Mouse (Mus musculus) stomach, postnatal 0 days (tissue): Measurements from ENCODE around the gene Calcb. TPM values are rescaled to one million over a fixed set of nuclear protein-coding genes. Genes with fewer than 3 reads are reported as not detected.
"Not testable (repeated sequence)": the region's sequence is repeated elsewhere in the genome, so short reads cannot be mapped to it uniquely, and the experiment has no call there.

Experiments used
- ATAC-seq: fragments of 200-750 bp; cut with Nextera tagmentation; 2 replicates; pipeline ENCODE4 v1.8.0; 2017; ENCODE audit not compliant: low FRiP score, low TSS enrichment
- DNase-seq: peaks from one replicate; pipeline ENCODE4 v3.0.0-alpha.2; 2016; ENCODE audit warnings: low spot score
- H3K27ac ChIP-seq: fragments of 300-500 bp; sonication (generic); replicated peaks from 2 replicates; pipeline ENCODE4 v1.5.1; 2014; ENCODE audit warnings: mild to moderate bottlenecking, control low read depth
- H3K27me3 ChIP-seq: fragments of 300-500 bp; sonication (generic); 2 replicates; pipeline ENCODE4 v1.6.1; 2014; ENCODE audit warnings: low read length; ENCODE audit not compliant: control insufficient read depth, insufficient read depth
- H3K36me3 ChIP-seq: fragments of 300-500 bp; sonication (generic); 2 replicates; pipeline ENCODE4 v1.6.1; 2014; ENCODE audit warnings: low read length, mixed read lengths; ENCODE audit not compliant: control insufficient read depth, insufficient read depth
- H3K4me1 ChIP-seq: fragments of 300-500 bp; sonication (generic); replicated peaks from 2 replicates; pipeline ENCODE4 v1.6.1; 2014; ENCODE audit warnings: antibody characterized with exemption; ENCODE audit not compliant: control insufficient read depth, insufficient read depth
- H3K4me2 ChIP-seq: fragments of 300-500 bp; sonication (generic); replicated peaks from 2 replicates; pipeline ENCODE4 v1.6.1; 2014; ENCODE audit warnings: low read depth, mild to moderate bottlenecking, control low read depth, moderate library complexity
- H3K4me3 ChIP-seq: fragments of 300-500 bp; sonication (generic); 2 replicates; pipeline ENCODE4 v1.5.1; 2014; ENCODE audit warnings: low read depth, low read length, control low read depth
- H3K9ac ChIP-seq: fragments of 300-500 bp; sonication (generic); 2 replicates; pipeline ENCODE4 v1.6.1; 2014; ENCODE audit warnings: mild to moderate bottlenecking, low read length, control low read depth, mixed read lengths
- H3K9me3 ChIP-seq: fragments of 300-500 bp; sonication (generic); 2 replicates; pipeline ENCODE4 v1.6.1; 2016; ENCODE audit warnings: low read length; ENCODE audit not compliant: control insufficient read depth
- CTCF ChIP-seq: IDR thresholded peaks from 2 replicates; pipeline ENCODE4 v1.5.1; 2016; ENCODE audit warnings: antibody characterized with exemption, low read depth, mild to moderate bottlenecking, moderate library complexity
- EP300 ChIP-seq: optimal IDR thresholded peaks from 2 replicates; pipeline ENCODE3; 2016; ENCODE audit warnings: antibody characterized with exemption
- WGBS: fragments of 180-500 bp; shearing (Covaris S2); extraction: QIAGEN DNeasy Blood & Tissue Kit; methylation state at CpG from one replicate; pipeline ENCODE4 v1.1.7; 2014; 5-methylcytosine and 5-hydroxymethylcytosine counted together
- polyA plus RNA-seq: library from polyadenylated mRNA; unstranded; fragments of >200 nt; fragmentation: Nextera tagmentation; extraction: Ambion mirVana; gene quantifications from 2 replicates; pipeline ENCODE4 v1.2.1, GENCODE M21; 2015

The Calcb gene
- polyA plus RNA-seq, 1 experiment from 2014 or later: 3.7 TPM

DNA sequence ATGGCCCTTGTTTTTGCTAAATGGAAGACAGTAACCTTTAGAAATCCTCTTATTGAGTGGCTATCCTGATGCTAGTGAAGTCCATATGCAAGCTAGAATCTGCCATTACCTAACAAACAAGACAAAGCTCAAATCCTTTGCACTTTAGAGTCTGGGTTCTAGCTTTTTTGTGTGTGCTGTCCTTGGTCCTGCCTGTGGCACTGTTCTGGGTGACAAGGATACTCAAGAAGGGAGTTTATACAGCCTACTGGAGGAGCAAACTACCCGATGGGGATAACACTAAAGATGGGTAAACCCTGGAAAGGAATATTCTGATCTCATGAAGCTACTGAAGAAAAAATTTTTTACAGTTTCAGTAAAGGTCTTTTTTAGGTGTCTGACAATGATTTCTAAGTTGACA, 11.0 kb upstream of the Calcb start:
- no peak for ATAC-seq
- TF ChIP-seq EP300: no peak

GRCm38 (mm10) chr7:114710419-114710818, 8.0 kb upstream of the Calcb start:
- ATAC-seq: no peak
- 43% methylated on average over 2 of the region's 2 CpGs for WGBS

More for the DNA sequence above, 11.0 kb upstream of the Calcb start:
- no peaks in the 10 kb centered on the region for H3K9me3 ChIP-seq
- H3K36me3 ChIP-seq: no peaks in the 10 kb centered on the region
- no peak overlapping the region for H3K4me2 ChIP-seq
- H3K4me3 ChIP-seq: no peak overlapping the region
- DNase-seq: no peak
- no peaks in the 10 kb centered on the region for H3K4me1 ChIP-seq
- WGBS: 79% methylated on average over 1 of the region's 1 CpGs
- no peak overlapping the region for H3K27ac ChIP-seq
- no peak overlapping the region for H3K9ac ChIP-seq
- no peaks in the 10 kb centered on the region for H3K27me3 ChIP-seq

DNA sequence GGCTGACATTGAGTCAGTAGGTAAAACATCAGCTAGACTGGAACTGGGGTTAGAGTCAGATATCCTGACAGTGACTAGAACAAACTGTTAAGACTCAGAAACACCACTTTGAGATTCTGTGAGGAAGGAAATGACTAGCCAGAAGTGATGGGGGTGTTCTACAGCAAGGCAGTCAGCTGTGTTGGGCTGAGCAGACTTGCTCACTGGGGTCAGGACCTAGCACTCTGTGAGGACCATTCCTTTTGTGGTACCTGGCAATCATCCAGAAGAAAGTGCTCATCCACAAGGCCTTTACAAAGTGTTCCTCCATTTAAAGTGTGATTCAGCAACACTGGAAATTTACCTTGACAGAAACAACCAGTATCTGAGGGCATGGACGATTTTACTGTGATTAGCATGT, 5.9 kb upstream of the Calcb start:
- Histone ChIP-seq H3K4me2 (no peak overlapping the region), H3K36me3 (no peaks in the 10 kb centered on the region), H3K9ac (no peak overlapping the region), H3K4me3 (no peak overlapping the region), H3K27me3 (0 out of 2 replicates have a peak, but pooled peaks cover under 1% of the 10 kb centered on the region), H3K9me3 (no peaks in the 10 kb centered on the region), H3K27ac (no peak overlapping the region), H3K4me1 (no peaks in the 10 kb centered on the region)
- 48% methylated on average over 1 of the region's 1 CpGs for WGBS
- DNase-seq (no peak), ATAC-seq (no peak)
- no peak for TF ChIP-seq CTCF
- no peak for TF ChIP-seq EP300

More at GRCm38 (mm10) chr7:114710419-114710818, 8.0 kb upstream of the Calcb start:
- Histone ChIP-seq H3K27ac (no peak overlapping the region), H3K4me2 (no peak overlapping the region), H3K36me3 (no peaks in the 10 kb centered on the region), H3K27me3 (no peaks in the 10 kb centered on the region), H3K4me1 (no peaks in the 10 kb centered on the region), H3K4me3 (no peak overlapping the region), H3K9ac (no peak overlapping the region), H3K9me3 (no peaks in the 10 kb centered on the region)
- DNase-seq: no peak
- peak; percentile 44 for TF ChIP-seq EP300
- TF ChIP-seq CTCF: no peak

GRCm38 (mm10) chr7:114719381-114720131, 1.1 kb downstream of the Calcb start:
- no peak for TF ChIP-seq EP300
- TF ChIP-seq CTCF: peak; percentile 81
- H3K9ac ChIP-seq: 0 out of 2 replicates have a peak overlapping the region, but pooled peaks have one; percentile 4
- DNase-seq: peak; percentile 63
- H3K4me2 ChIP-seq: peak overlapping the region; percentile 37
- H3K27ac ChIP-seq: no peak overlapping the region
- no peaks in the 10 kb centered on the region for H3K4me1 ChIP-seq
- H3K4me3 ChIP-seq: peak overlapping the region; percentile 13; the same call in 1 of the 2 replicates
- 5% methylated on average over 17 of the region's 17 CpGs for WGBS
- 0 out of 2 replicates have a peak, but pooled peaks cover 2% of the 10 kb centered on the region for H3K27me3 ChIP-seq
- H3K9me3 ChIP-seq: no peaks in the 10 kb centered on the region
- peak; percentile 66; the same call in 1 of the 2 replicates for ATAC-seq
- no peaks in the 10 kb centered on the region for H3K36me3 ChIP-seq

GRCm38 (mm10) chr7:114729696-114730095, 11.3 kb downstream of the Calcb start:
- not testable (repeated sequence) for H3K4me1 ChIP-seq, H3K4me2 ChIP-seq, ATAC-seq, H3K9ac ChIP-seq, H3K4me3 ChIP-seq, H3K27ac ChIP-seq, H3K36me3 ChIP-seq, H3K27me3 ChIP-seq, H3K9me3 ChIP-seq
- TF ChIP-seq CTCF: peak; percentile 61
- 63% methylated on average over 4 of the region's 4 CpGs for WGBS
- DNase-seq: peak; percentile 4

DNA sequence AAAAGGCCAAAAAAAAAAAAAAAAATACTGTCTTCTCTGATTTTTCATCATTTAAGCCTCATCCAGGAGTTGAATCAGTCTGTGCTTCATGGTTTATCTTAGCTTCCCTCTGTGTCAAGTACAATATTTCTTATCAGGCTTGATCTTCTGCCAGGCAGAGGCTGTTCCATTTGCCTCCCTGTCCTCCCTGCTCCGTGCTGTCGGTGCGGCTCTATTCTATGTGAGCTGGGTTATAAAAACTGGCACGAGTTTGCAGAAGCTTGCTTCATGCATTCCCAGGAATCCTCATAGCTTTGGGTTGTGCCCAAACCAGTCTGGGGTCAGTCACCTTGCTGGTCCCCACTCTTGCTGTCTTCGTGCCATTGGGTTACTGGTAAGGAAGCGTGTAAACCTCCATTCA, 12.7 kb downstream of the Calcb start:
- Histone ChIP-seq H3K9me3 (no peaks in the 10 kb centered on the region), H3K27ac (no peak overlapping the region), H3K9ac (no peak overlapping the region), H3K36me3 (no peaks in the 10 kb centered on the region), H3K4me2 (no peak overlapping the region), H3K27me3 (no peaks in the 10 kb centered on the region), H3K4me1 (no peaks in the 10 kb centered on the region), H3K4me3 (no peak overlapping the region)
- ATAC-seq (no peak), DNase-seq (peak; percentile 10)
- 74% methylated on average over 6 of the region's 6 CpGs for WGBS
- no peak for TF ChIP-seq CTCF
- TF ChIP-seq EP300: no peak
